Mouse (Mus musculus): ENCODE data around the gene Olfr1191-ps1. TPM values are rescaled to one million over a fixed set of nuclear protein-coding genes. Genes with fewer than 3 reads are reported as not detected.
"Not testable (repeated sequence)": the region's sequence is repeated elsewhere in the genome, so short reads cannot be mapped to it uniquely, and the experiment has no call there.

Gene Olfr1191-ps1
- not detected in 2 replicates for polyA plus RNA-seq (2016; fragmentation: Nextera tagmentation; extraction: Ambion mirVana)

DNA sequence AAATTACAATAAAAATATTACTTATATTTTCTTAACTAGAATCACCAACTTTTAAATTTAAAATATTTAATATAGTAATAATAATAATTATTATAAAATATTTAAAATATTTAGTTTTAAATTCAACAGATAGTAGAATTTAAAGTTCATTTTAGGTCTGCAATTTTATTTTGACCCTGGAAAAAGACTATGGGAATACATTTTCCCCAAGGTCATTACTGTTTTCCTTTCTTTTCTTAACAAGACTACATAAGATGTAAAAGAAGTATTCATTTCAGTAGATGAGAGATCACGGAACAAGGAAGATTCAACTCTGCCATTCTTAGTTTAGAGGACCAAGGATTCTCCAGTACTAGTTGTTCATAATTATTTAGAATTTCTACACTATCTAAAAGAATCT, at the start of gene Olfr1191-ps1:
TSS of gene Olfr1191-ps1 (plus strand) at position 301 of the 400 bp plus-strand sequence.
- H3K36me3 ChIP-seq; H3K4me1 ChIP-seq (replicated peaks); H3K9me3 ChIP-seq; H3K27me3 ChIP-seq (ENCODE audit: insufficient read depth, poor library complexity, severe bottlenecking); H3K4me3 ChIP-seq; DNase-seq (ENCODE audit: low spot score); H3K27ac ChIP-seq: not testable (repeated sequence)
- 96% methylated on average over 1 of the region's 1 CpGs for WGBS

DNA sequence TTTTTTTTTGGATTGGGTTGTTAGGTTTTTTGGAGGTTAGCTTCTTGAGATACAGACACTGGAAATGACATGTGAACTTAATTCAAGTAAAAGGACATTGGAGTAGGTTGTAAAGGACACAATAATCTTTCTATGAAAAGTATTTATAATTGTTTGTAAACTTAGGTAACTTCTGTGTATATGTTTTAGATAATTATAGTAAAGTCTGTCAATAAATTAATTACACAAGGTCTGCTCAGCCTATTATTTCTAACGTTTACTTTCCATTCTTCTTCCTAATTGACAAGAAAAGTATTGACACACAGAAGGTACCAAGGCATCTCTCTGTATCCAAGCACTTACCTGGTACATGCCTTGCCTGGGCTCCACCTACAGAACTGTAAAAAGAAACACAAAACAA, 7.9 kb downstream of the Olfr1191-ps1 start, which contains the start of gene Olfr1192-ps1:
TSS of gene Olfr1192-ps1 (plus strand) at position 301 of the 400 bp plus-strand sequence.
- H3K36me3 ChIP-seq = no peaks in the 10 kb centered on the region
- H3K4me1 ChIP-seq (replicated peaks) = no peaks in the 10 kb centered on the region
- no peaks in the 10 kb centered on the region for H3K9me3 ChIP-seq
- DNase-seq (ENCODE audit: low spot score) = no peak
- H3K27ac ChIP-seq = no peak within 1 kb of the TSS
- H3K27me3 ChIP-seq (ENCODE audit: insufficient read depth, poor library complexity, severe bottlenecking) = no peaks in the 10 kb centered on the region
- no peak within 1 kb of the TSS for H3K4me3 ChIP-seq
- 51% methylated on average over 1 of the region's 1 CpGs for WGBS

DNA sequence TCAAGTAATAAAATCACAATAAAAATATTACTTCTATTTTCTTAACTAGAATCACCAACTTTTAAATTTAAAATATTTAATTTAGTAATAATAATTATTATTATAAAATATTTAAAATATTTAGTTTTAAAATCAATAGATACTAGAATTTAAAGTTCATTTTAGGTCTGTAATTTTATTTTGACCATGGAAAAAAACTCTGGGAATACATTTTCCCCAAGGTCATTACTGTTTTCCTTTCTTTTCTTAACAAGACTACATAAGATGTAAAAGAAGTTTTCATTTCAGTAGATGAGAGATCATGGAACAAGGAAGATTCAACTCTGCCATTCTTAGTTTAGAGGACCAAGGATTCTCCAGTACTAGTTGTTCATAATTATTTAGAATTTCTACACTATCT, 35.0 kb downstream of the Olfr1191-ps1 start, which contains the start of gene Olfr1193:
TSS of gene Olfr1193 (plus strand) at position 301 of the 400 bp plus-strand sequence.
- not testable (repeated sequence) for H3K4me3 ChIP-seq; H3K27me3 ChIP-seq (ENCODE audit: insufficient read depth, poor library complexity, severe bottlenecking); H3K36me3 ChIP-seq; H3K9me3 ChIP-seq; H3K4me1 ChIP-seq (replicated peaks); H3K27ac ChIP-seq; DNase-seq (ENCODE audit: low spot score)

DNA sequence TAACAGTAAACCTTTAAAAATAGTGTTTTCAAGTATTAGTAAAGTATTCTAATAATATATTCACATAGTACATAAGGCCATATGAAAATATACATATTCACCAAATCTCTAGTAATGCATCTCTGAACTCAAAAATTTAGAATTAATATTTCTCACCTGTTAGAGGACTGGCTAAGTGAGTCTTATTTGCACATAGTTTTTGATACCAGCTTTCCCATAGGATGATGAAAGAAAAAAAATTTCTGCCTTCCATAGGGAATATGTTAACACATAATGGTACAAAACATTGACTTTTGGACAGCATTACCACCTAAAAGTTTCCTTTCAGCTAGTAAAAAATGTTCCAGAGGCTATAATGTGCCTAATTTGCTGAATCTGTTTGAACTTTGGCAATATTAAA, 48.7 kb downstream of the Olfr1191-ps1 start, which contains the start of gene Olfr1195:
TSS of gene Olfr1195 (minus strand) at position 101 of the 400 bp plus-strand sequence.
- H3K4me3 ChIP-seq = no peak within 1 kb of the TSS
- no peak for DNase-seq (ENCODE audit: low spot score)
- no peak within 1 kb of the TSS for H3K27ac ChIP-seq
- no peaks in the 10 kb centered on the region for H3K4me1 ChIP-seq (replicated peaks)
- no peaks in the 10 kb centered on the region for H3K27me3 ChIP-seq (ENCODE audit: insufficient read depth, poor library complexity, severe bottlenecking)
- H3K9me3 ChIP-seq = no peaks in the 10 kb centered on the region
- H3K36me3 ChIP-seq = no peaks in the 10 kb centered on the region

Other genes with a start within 250 kb of the Olfr1191-ps1 start
- gene Olfr1179, start 234.1 kb upstream of the Olfr1191-ps1 start, polyA plus RNA-seq (2016; fragmentation: Nextera tagmentation; extraction: Ambion mirVana) = not detected in 2 replicates
- gene Olfr1180, start 221.4 kb upstream of the Olfr1191-ps1 start, polyA plus RNA-seq (2016; fragmentation: Nextera tagmentation; extraction: Ambion mirVana) = not detected in 2 replicates
- not detected in 2 replicates for gene Olfr1181, start 214.4 kb upstream of the Olfr1191-ps1 start, polyA plus RNA-seq (2016; fragmentation: Nextera tagmentation; extraction: Ambion mirVana)
- not detected in 2 replicates for gene Gm13757, start 191.4 kb upstream of the Olfr1191-ps1 start, polyA plus RNA-seq (2016; fragmentation: Nextera tagmentation; extraction: Ambion mirVana)
- not detected in 2 replicates for gene Olfr1183, start 185.7 kb upstream of the Olfr1191-ps1 start, polyA plus RNA-seq (2016; fragmentation: Nextera tagmentation; extraction: Ambion mirVana)
- gene Olfr1184, start 156.9 kb upstream of the Olfr1191-ps1 start, polyA plus RNA-seq (2016; fragmentation: Nextera tagmentation; extraction: Ambion mirVana) = not detected in 2 replicates
- gene Olfr1185-ps1, start 147.2 kb upstream of the Olfr1191-ps1 start, polyA plus RNA-seq (2016; fragmentation: Nextera tagmentation; extraction: Ambion mirVana) = not detected in 2 replicates
- not detected in 2 replicates for gene Olfr1186, start 122.0 kb upstream of the Olfr1191-ps1 start, polyA plus RNA-seq (2016; fragmentation: Nextera tagmentation; extraction: Ambion mirVana)
- not detected in 2 replicates for gene Olfr1188, start 83.6 kb upstream of the Olfr1191-ps1 start, polyA plus RNA-seq (2016; fragmentation: Nextera tagmentation; extraction: Ambion mirVana)
- not detected in 2 replicates for gene Olfr1189, start 54.1 kb upstream of the Olfr1191-ps1 start, polyA plus RNA-seq (2016; fragmentation: Nextera tagmentation; extraction: Ambion mirVana)
- gene Olfr1192-ps1, start 8.0 kb downstream of the Olfr1191-ps1 start, polyA plus RNA-seq (2016; fragmentation: Nextera tagmentation; extraction: Ambion mirVana) = not detected in 2 replicates
- not detected in 2 replicates for gene Olfr1193, start 35.1 kb downstream of the Olfr1191-ps1 start, polyA plus RNA-seq (2016; fragmentation: Nextera tagmentation; extraction: Ambion mirVana)
- not detected in 2 replicates for gene Olfr1195, start 48.6 kb downstream of the Olfr1191-ps1 start, polyA plus RNA-seq (2016; fragmentation: Nextera tagmentation; extraction: Ambion mirVana)
- gene Olfr1196, start 64.1 kb downstream of the Olfr1191-ps1 start, polyA plus RNA-seq (2016; fragmentation: Nextera tagmentation; extraction: Ambion mirVana) = not detected in 2 replicates
- not detected in 2 replicates for gene Olfr1197, start 91.8 kb downstream of the Olfr1191-ps1 start, polyA plus RNA-seq (2016; fragmentation: Nextera tagmentation; extraction: Ambion mirVana)
- not detected in 2 replicates for gene Olfr1198, start 110.8 kb downstream of the Olfr1191-ps1 start, polyA plus RNA-seq (2016; fragmentation: Nextera tagmentation; extraction: Ambion mirVana)
- not detected in 2 replicates for gene Olfr1199, start 119.9 kb downstream of the Olfr1191-ps1 start, polyA plus RNA-seq (2016; fragmentation: Nextera tagmentation; extraction: Ambion mirVana)
- not detected in 2 replicates for gene Olfr1200, start 129.9 kb downstream of the Olfr1191-ps1 start, polyA plus RNA-seq (2016; fragmentation: Nextera tagmentation; extraction: Ambion mirVana)
- gene Olfr1201, start 152.5 kb downstream of the Olfr1191-ps1 start, polyA plus RNA-seq (2016; fragmentation: Nextera tagmentation; extraction: Ambion mirVana) = not detected in 2 replicates
- 0.04 TPM in 1 of 2 replicates, not detected in the other for gene Olfr1202, start 174.0 kb downstream of the Olfr1191-ps1 start, polyA plus RNA-seq (2016; fragmentation: Nextera tagmentation; extraction: Ambion mirVana)
- not detected in 2 replicates for gene Olfr1205, start 189.2 kb downstream of the Olfr1191-ps1 start, polyA plus RNA-seq (2016; fragmentation: Nextera tagmentation; extraction: Ambion mirVana)
- not detected in 2 replicates for gene Olfr1204, start 208.8 kb downstream of the Olfr1191-ps1 start, polyA plus RNA-seq (2016; fragmentation: Nextera tagmentation; extraction: Ambion mirVana)
- not detected in 2 replicates for gene Olfr1206, start 222.7 kb downstream of the Olfr1191-ps1 start, polyA plus RNA-seq (2016; fragmentation: Nextera tagmentation; extraction: Ambion mirVana)

Data from hindbrain, embryonic 10.5 days (tissue).